Comparison of ENCODE assay signal across 29 mouse cellular contexts in the genomic region with DNA sequence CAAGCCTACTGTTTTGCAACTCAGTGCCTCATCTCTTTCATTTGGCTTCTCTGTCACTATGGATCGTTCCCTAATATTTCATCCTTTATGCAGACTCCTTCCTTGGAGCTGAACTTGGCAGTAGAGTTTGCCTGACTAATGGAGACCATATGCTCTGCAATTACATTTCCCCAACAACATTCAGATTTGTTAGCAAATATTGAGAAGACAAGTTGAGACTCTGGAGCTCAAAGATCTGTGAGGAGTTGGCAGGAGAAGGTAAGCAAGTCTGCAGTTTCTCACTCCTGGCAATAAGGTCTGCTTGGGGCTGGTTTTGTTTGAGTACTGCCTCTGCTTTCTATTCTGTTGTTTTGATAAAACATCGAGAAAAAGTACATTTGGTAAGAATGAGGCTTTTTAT.
DNase-seq lines count a peak whose midpoint lies in the region; ATAC-seq and TF ChIP-seq lines count a peak whose summit lies in the region.
"Had no signal": no experiment of that assay in that cellular context is flagged by ENCODE, and none has a peak within 500 bp of the region (broad histone marks: within the 10 kb centered on the region; RNA-seq: fewer than 3 reads in every experiment).

No protein-coding gene starts in this region.

- H3K36me3 ChIP-seq in forebrain, embryonic 14.5 days (ENCODE audit: control insufficient read depth, insufficient read depth, low read length) = no peaks in the 10 kb centered on the region
- H3K36me3 ChIP-seq in forebrain, embryonic 13.5 days (ENCODE audit: poor library complexity, severe bottlenecking) = no peaks in the 10 kb centered on the region
- H3K36me3 ChIP-seq in kidney, adult 2 months (ENCODE audit: control insufficient read depth, insufficient read depth, low read length) = no peaks in the 10 kb centered on the region
- H3K36me3 ChIP-seq: heart, embryonic 15.5 days; liver, embryonic 12.5 days; midbrain, embryonic 13.5 days had no signal

- H3K4me2 ChIP-seq in forebrain, embryonic 14.5 days (ENCODE audit: low read length) = no peak overlapping the region
- H3K4me2 ChIP-seq in forebrain, embryonic 13.5 days = no peak overlapping the region
- H3K4me2 ChIP-seq: heart, embryonic 15.5 days; hindbrain, embryonic 14.5 days; liver, embryonic 12.5 days; midbrain, embryonic 13.5 days had no signal

- no peak for ATAC-seq in forebrain, embryonic 14.5 days
- no peak; the same call in 1 of the 2 replicates for ATAC-seq in forebrain, embryonic 13.5 days
- ATAC-seq: CD4-positive, CD25-positive, alpha-beta regulatory T cell, adult 4 months; inflammation-experienced regulatory T-cells, adult 6 months; liver, embryonic 12.5 days; midbrain, embryonic 13.5 days; Patski had no signal

- no peaks in the 10 kb centered on the region for H3K4me1 ChIP-seq in forebrain, embryonic 14.5 days (ENCODE audit: control insufficient read depth, insufficient read depth, low read length)
- no peaks in the 10 kb centered on the region for H3K4me1 ChIP-seq in forebrain, embryonic 13.5 days
- H3K4me1 ChIP-seq in kidney, adult 2 months (ENCODE audit: control insufficient read depth, insufficient read depth, low read length) = no peaks in the 10 kb centered on the region
- H3K4me1 ChIP-seq: heart, embryonic 15.5 days; liver, embryonic 12.5 days; midbrain, embryonic 13.5 days had no signal

- intact Hi-C loops in left cerebral cortex, postnatal 10 days (cut with DNase I) = no loop called here

- 76% methylated on average over 2 of the region's 2 CpGs for WGBS in forebrain, embryonic 14.5 days
- 86% methylated on average over 2 of the region's 2 CpGs for whole genome bisulfite sequencing in forebrain, embryonic 13.5 days
- 78% methylated on average over 2 of the region's 2 CpGs for WGBS in kidney, adult 2 months

- no peak for TF ChIP-seq POLR2A in kidney, adult 2 months (IDR thresholded peaks at IDR 0.05; ENCODE audit: low read depth, low read length)

- no peak overlapping the region for H3K4me3 ChIP-seq in forebrain, embryonic 14.5 days (ENCODE audit: low read depth, low read length)
- no peak overlapping the region for H3K4me3 ChIP-seq in forebrain, embryonic 13.5 days
- no peak overlapping the region for H3K4me3 ChIP-seq in kidney, adult 2 months (ENCODE audit: insufficient read depth, low read depth, low read length)
- H3K4me3 ChIP-seq: heart, embryonic 15.5 days; left cerebral cortex, adult 2 months; liver, embryonic 12.5 days; midbrain, embryonic 13.5 days had no signal

- H3K27me3 ChIP-seq in forebrain, embryonic 14.5 days (replicated peaks; ENCODE audit: control insufficient read depth, insufficient read depth, low read length) = no peaks in the 10 kb centered on the region
- H3K27me3 ChIP-seq in forebrain, embryonic 13.5 days = no peaks in the 10 kb centered on the region
- H3K27me3 ChIP-seq in kidney, adult 2 months (replicated peaks; ENCODE audit: control insufficient read depth, insufficient read depth, low read length) = no peaks in the 10 kb centered on the region
- H3K27me3 ChIP-seq: heart, embryonic 15.5 days; liver, embryonic 12.5 days; midbrain, embryonic 13.5 days; Patski had no signal

- H3K27ac ChIP-seq in forebrain, embryonic 14.5 days (ENCODE audit: low read depth, low read length) = no peak overlapping the region
- H3K27ac ChIP-seq in forebrain, embryonic 13.5 days = no peak overlapping the region
- H3K27ac ChIP-seq in kidney, adult 2 months (ENCODE audit: insufficient read depth, low read depth, low read length) = no peak overlapping the region
- H3K27ac ChIP-seq: heart, embryonic 15.5 days; hindbrain, embryonic 14.5 days; kidney, postnatal 0 days; left cerebral cortex, adult 2 months; liver, embryonic 12.5 days; midbrain, embryonic 13.5 days had no signal

- H3K9ac ChIP-seq in forebrain, embryonic 14.5 days (ENCODE audit: low read length) = no peak overlapping the region
- H3K9ac ChIP-seq in forebrain, embryonic 13.5 days = no peak overlapping the region
- H3K9ac ChIP-seq: heart, embryonic 15.5 days; hindbrain, embryonic 14.5 days; liver, embryonic 12.5 days; midbrain, embryonic 13.5 days had no signal

- no peak for TF ChIP-seq CTCF in kidney, adult 2 months (conservative IDR thresholded peaks at IDR 0.05; ENCODE audit: insufficient read depth, insufficient read length, low read depth, low read length)

- H3K9me3 ChIP-seq in forebrain, embryonic 14.5 days (replicated peaks; ENCODE audit: control insufficient read depth, low read length) = no peaks in the 10 kb centered on the region
- H3K9me3 ChIP-seq in forebrain, embryonic 13.5 days (replicated peaks) = no peaks in the 10 kb centered on the region
- H3K9me3 ChIP-seq: heart, embryonic 15.5 days; liver, embryonic 12.5 days; midbrain, embryonic 13.5 days had no signal

- DNase-seq in forebrain, embryonic 14.5 days (ENCODE audit: low spot score) = peak; percentile 61
- DNase-seq in gastrocnemius, postnatal 25 days = peak; percentile 15
- no peak for DNase-seq in gastrocnemius, postnatal 10 days
- DNase-seq in brain, adult 2 months (ENCODE audit: low read depth, low spot score) = peak; percentile 47
- peak; percentile 17 for DNase-seq in fibroblast of lung, adult 2 months (ENCODE audit: low read depth)
- no peak for DNase-seq in kidney, adult 2 months
- DNase-seq in left cerebral cortex, postnatal 10 days (ENCODE audit: extremely low spot score in 1 of 2, low spot score in 2 of 2) = no peak
- DNase-seq: adrenal gland, adult 2 months; cerebellum, adult 2 months; cerebellum, postnatal 25 days; embryo, embryonic 11 days; heart, postnatal 4 days; kidney, adult 18-20 months; left cerebral cortex, postnatal 4 days; lung, adult 18-20 months; lung, postnatal 10 days; right cerebral cortex, postnatal 14 days; spleen, adult 18-20 months; thymus, postnatal 14 days had no signal

Comparison
In these comparisons a context has a peak if more than half of its experiments do, and no peak if none do; other contexts are left out.
1. DNase-seq: peak in forebrain, embryonic 14.5 days (single experiment), gastrocnemius, postnatal 25 days (single experiment), brain, adult 2 months (single experiment) and fibroblast of lung, adult 2 months (single experiment); none in gastrocnemius, postnatal 10 days (single experiment), kidney, adult 2 months (single experiment) and left cerebral cortex, postnatal 10 days (0 of 2).